Mouse (Mus musculus) spleen, postnatal 10 days (tissue): ENCODE results near the gene Catsper4.
"Not testable (repeated sequence)": the region's sequence is repeated elsewhere in the genome, so short reads cannot be mapped to it uniquely, and the experiment has no call there.

ENCODE experiments used
- DNase-seq, 2 experiments: peaks; one replicate each; pipeline ENCODE4 v3.0.0; 2021 to 2022; ENCODE audit warnings: low spot score in 2 of 2

Gene Catsper4

DNA sequence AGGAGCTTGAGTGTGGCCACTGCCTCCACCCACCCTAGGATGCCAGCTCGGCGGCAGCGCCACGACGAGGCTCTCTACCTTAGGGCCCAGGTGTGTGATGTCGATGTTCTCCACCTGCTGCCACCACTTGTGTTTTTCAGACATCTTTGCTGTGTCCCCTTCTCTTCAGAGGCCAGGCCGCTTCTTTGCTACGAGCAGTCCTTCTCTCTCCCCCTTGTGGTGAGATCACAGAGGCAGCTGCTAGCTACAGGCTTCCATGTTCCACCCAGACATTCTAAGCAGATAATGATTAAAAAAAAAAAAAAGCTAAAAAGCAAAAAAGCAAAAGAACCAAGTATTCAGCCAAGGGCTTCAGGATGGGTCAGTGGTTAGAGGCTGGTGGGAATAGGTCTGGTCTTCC, at the start of gene Catsper4:
TSS of gene Catsper4 (minus strand) at position 190 of the 400 bp plus-strand sequence.
- no peak for DNase-seq

DNA sequence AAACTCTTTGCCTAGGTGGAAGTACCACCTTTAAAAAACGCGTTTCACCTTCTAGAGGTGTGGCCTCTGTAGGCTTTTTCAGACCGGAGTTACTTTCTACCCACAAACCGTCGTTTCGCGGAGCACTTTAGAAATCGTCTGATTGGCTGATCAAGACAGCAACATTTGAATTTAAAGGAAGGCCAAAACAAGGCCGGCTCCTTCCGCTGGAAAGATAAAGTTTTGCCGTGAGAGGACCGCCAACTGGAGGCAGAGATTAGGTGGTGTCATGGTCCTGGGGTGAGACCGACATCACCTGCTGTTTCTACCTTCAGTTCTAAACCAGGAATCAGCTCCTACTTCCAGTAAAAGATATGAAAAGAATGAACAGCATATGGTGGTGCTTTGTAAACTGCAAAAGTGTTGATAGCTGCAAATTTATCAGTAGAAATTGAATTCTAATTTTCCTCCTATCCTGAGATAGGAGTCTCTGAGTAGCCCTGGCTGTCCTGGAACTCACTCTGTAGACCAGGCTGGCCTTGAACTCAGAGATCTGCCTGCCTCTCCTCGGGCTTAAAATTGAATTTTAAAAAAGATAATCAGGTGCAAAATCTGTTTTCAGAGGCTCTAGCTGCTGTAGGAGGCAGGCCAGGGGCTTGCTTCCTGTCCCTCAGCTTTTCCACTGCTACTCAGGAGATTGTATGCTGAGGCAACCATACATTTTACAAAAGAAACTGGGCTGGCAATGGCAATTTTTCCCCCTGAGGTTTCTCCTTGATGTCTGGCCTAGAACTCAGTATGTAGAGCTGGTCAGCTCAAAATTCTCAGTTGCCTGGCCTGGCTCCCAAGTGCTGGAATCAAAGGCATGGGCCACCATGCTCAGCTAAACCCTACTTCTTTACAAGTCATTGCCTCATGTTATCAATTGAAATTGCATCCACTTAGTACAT, 46.5 kb upstream of the Catsper4 start:
- peak; percentile 50 to 74 for DNase-seq

DNA sequence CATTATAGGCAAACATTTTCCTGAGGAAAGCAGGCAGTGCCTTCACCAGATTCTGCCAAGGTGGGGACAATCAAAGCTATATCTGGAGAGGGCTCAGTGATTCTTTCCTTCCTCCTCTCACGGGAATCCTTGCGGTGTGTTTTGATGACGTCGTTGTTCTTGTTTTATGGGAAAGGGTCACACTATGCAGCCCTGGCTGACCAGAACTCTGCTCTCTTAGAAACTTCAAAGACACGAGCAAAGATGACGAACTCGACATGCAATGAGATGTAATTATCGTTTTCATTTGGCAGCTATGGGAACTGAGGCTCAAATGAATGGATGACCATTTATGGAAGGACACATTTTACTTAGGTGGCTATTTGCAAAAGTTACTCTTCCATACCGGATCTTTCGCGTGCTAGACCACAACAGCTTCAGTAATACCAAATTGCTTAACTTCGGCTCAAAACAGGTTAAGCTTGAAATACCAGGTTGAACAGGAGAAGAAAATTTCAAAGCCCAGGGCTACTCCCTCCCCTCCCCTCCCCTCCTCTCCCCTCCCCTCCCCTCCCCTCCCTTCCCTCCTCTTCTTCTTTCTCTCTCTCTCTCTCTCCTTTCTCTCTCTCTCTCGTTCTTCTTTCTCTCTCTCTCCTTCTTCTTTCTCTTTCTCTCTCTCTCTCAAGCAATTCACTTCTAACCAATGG, 45.7 kb upstream of the Catsper4 start:
- no peak for DNase-seq

DNA sequence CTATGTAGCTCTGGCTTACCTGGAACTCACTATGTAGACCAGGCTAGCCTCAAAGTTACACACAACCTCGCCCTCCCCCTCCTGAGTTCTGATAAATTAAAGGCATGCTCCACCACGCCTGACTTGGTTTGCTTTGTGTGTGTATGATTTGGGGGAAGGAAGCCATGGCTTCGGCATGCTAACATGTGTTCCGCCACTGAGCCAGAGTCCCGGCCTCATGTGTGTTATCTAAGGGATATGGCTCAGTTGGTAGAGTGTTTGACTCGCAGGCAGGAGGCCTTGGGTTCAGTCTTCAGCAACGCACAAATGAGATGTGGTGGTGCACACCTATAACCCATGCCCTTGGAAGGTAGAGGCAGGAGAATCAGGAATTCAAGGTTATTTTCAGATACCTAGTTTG, 44.8 kb upstream of the Catsper4 start:
- DNase-seq, result no peak

DNA sequence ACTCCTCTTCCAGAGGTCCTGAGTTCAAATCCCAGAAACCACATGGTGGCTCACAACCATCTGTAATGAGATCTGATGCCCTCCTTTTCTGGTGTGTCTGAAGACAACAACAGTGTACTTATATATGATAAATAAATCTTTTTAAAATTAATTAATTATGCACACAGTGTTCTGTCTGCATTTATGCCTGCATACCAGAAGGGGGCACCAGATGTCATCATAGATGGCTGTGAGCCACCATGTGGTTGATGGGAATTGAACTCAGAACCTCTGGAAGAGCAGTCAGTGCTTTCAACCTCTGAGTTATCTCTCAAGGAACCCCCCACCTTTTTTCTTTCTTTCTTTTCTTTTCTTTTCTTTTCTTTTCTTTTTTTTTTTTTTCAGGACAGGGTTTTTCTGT, 42.4 kb upstream of the Catsper4 start:
- DNase-seq, result not testable (repeated sequence)

DNA sequence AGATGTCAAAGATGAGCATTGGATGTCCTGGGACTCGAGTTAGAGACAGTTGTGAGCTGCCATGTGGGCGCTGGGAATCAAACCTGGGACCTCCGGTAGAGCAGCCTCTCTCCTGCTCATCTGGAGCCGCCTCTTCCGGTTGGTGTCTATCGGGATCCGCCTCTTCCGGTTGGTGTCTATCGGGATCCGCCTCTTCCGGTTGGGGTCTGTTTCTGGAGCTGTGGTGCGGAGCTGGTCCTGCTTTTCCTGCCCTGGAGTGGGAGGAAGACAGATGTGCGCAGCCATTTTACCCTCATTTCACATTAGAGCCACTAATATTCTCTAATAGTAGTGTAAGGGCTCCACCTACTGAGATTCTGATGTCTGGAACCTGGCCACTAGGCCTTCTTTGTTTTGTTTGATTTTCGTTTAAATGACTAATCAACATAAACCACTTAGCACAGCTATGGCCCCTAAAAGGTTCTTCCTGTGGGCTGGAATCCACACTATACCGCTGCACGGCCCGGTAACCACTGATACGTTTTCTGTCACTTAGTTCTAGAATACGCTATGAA, 41.0 kb upstream of the Catsper4 start:
- DNase-seq, result no peak

DNA sequence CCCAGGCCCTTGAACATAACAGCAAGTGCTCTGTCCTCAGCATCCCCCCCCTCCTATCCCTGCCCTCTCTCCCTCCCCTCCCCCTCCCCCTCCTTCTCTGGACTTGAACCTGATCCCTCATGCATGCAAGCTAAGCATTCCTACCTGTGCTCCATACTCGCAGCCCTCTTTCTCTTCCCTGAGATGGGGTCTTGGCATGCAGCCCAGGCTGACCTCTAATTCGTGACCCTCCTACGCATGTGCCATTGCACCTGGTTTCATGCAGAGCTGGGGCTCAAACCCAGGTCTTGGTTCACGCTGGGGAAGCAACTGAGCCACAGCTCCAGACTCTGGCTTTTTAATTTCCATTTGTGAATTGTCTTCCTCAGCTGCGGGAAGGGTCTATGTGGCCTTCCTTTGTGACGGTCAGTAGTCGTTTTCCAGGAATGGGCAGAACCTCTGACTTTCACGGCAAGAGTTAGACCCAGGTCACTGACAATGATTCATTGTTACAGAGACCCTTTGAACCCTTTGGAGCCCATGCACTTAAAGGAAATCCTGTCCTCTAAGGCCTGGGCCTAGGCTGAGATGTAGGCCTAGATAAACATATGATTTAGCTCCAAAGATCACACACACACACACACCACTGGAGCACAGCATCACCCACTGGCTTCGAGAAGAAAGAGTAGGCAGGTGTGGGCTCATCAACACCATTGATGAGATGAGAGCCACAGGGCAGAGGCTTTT, 38.8 kb upstream of the Catsper4 start:
- no peak for DNase-seq

DNA sequence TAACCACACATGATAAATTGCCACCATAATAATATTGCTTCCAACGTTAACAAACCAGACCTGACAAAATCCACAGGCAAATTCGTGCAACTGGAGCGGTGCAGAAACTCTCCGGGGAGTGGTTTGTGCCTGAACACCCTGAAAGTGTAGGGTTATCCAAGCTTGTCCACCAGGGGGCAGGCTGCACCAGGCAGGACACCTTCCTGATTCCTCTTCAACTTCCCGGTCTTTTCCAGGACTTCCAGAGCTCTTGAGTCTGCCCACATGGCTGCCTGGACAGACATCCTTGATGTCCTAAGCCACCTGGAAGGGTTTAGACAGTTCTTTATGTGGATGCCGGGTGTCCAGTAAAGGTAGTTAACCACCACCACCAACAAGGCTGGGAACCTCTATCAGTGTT, 36.0 kb upstream of the Catsper4 start:
- DNase-seq, result peak in 1 of 2 experiments; percentile 78

DNA sequence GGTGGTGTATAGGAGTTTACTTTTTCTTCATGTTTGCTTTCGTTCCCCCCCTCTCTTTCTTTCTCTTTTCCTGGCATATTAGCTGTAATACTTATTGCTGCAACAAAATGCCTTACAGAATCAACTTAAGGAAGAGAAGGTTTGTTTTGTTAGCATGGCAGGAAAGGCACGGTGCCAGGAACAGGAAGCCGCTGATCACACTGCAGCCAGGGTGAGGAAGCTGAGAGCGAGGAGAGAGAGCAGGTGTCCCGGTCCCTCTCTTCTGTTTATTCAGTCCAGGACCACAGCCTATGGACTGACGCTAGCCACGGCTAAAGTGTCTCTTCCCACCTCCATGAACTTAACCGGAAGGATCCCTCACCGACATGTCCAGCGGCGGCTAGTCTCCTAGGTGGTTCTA, 31.2 kb upstream of the Catsper4 start:
- no peak for DNase-seq

DNA sequence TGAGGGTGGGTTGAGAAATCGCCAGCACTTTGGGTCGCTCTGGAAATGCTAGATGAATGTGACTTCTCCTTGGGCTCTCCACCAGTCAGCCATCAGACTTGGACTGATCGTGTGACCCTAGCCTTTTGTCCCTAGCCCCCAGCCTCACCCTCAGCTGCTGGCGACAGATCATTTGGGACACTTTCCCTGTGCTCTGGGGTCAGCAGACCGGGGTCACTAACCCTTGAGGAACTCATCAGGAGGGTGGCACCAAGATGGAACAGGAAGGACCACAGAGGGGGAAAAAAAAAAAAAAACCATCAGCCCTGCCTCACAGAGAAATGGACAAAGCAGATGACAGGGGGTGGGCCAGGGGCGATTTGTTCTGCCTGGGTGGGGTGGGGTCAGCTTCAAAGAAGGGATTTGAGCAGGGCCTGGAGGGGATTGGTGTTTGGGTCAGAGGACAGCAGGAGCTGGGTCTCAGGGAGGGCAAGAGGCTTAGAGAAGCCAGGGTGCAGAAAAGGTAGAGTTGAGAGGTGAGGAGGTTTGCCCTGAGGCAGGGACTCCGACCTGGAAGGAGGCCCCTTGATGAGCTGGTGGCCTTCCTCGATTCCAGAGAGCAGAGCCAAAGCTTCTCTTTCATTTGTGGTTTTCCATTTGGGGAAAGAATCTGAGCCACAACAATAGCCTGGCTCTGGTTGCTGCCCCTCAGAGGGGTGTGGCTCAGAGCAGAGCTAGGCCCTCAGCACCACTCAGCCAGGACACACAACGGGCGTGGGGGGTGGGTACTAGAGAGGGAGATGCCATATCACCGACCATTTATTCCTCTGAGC, 30.2 kb upstream of the Catsper4 start:
- no peak for DNase-seq

DNA sequence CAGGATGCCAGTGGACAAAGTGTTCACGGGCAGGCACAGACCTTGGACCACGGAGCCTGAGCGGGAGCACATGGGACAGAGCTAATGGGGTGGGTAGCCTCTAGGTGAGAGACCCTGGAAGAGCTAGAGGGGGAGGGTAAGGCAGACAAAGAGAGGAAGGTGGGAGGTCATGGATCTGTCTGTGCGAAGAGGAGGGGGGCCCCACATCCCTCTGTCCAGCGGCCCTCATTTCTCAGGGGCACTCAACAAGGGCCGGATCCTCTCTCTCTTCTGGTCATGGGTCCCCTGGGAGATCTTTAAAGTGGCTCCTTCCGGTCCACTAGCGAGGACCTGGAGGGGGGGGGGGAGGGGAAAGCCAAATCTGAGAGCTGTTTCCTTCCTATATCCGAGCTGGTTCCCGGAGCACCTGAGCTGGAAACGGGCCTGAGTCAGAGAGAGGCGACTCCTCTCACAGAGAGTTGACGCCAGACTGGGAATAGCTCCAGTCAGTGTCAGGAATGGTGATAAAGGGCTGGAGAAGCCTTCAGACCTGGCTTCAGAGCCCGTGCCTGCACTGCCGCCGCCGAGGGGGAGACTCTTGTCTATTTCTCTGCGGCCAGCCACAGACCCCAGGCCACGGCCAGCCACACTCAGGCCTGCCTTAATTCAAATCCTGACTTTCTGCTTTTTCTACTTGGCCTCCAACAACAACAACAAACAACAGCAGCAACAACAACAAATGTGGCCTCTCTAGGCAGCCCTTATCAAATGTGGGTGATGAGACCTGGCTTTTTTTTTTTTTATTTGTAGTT, 29.4 kb upstream of the Catsper4 start:
- no peak for DNase-seq

DNA sequence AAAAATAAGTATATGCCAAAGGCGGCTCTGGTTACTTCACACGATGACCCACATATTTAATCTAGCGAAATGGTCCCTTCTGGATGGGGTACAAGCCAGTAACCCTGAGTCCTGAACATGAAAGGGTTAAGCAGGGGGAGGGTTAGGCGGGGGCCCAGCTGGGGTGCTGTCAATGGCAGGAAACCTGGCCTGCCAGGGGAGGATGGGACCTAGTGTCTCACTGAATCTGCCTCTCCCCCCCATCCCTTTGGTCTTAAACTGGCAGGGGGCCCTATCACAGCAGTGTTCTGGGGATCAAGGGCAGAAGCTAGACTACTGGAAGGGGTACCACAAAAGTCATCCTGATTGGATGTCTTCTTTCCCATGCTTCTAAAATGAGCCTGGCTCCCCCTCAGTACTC, 28.7 kb upstream of the Catsper4 start:
- DNase-seq, result no peak

DNA sequence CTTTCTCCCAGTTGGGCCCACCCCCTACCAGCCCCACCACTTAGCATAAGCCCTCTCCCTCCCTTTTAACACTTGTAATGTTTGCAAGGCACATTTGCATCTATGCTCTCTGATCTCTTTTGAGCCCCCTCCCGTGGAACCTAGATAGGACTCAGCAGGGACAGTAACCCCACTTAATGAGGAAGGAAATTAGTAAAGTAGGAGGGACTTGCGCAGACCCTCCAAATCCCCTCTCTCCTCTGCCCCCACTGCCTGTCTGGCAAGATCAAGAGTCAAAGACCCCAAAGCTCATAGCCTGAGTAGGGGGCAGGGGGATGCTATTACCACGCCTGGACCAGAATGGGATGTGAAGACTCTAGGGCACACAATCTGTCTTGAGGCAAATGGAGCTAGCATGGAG, 27.7 kb upstream of the Catsper4 start:
- no peak for DNase-seq

DNA sequence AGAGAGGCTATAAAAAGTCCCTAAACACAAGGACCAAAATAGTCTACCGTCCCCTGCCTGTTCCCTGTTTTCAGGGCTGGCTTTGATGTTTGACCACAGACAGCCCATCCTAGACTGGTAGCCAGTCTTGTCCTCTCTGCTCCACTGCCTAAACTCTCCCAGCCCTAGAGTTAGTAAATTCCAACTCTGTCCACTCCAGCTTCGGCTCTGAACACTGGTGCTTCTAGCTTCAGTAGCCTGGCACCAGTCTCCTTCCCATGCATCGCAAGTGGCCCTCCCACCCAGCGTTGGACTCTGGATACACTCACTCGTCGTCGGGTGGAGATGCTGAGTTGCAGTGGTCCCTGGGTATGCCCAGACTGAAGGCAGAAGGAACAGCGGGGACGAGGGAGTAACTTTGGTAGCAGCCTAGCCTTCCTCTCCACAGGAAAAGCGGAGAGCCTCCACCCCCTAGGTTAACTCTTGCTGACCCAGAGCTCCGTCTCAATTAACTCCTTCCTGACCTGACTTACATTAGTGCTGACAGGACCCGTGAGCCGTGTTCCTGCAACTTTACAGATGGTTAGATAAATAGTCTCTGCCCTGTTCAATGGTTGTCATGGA, 26.6 kb upstream of the Catsper4 start, which contains the start of gene Grrp1:
TSS of gene Grrp1 (minus strand) at position 385 of the 603 bp plus-strand sequence.
- no peak for DNase-seq

DNA sequence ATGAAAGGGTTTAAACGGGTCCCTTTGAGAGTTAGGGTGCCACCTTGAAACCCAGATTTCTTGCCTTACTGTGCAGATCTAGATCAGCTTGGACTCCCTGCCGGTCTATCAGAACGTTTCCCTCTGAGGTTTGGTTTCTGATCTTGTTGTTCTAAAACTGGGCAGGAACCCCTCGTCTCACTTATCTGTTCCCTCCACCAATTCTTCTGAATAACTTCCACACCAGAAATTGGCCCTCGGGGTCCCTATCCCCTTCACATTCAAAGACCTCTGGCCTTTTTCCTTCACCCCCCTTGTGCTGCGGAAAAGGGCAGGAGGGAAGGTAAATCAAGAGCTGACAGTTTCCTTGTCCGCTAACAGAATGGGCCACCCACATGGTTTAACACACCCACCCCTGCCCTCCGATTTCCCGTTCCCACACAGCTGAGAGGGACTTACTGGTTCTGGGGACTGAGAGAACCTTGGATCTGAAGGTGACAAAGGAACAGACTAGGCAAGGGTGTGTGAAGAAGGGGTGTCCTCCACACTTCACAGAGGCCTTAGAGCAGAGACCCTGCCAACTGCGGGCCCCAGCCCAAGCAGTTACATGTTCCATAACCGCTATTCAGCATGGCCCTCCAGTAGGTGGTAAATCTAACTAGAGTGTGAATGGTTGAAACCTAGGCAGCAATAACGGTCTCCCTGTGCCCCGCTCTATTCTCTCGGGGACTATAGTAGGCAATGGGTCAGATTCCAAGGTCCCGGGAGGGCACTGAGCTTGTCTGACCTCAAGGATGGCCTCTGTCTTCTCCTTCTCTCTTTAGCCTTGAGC, 25.9 kb upstream of the Catsper4 start:
- no peak for DNase-seq

DNA sequence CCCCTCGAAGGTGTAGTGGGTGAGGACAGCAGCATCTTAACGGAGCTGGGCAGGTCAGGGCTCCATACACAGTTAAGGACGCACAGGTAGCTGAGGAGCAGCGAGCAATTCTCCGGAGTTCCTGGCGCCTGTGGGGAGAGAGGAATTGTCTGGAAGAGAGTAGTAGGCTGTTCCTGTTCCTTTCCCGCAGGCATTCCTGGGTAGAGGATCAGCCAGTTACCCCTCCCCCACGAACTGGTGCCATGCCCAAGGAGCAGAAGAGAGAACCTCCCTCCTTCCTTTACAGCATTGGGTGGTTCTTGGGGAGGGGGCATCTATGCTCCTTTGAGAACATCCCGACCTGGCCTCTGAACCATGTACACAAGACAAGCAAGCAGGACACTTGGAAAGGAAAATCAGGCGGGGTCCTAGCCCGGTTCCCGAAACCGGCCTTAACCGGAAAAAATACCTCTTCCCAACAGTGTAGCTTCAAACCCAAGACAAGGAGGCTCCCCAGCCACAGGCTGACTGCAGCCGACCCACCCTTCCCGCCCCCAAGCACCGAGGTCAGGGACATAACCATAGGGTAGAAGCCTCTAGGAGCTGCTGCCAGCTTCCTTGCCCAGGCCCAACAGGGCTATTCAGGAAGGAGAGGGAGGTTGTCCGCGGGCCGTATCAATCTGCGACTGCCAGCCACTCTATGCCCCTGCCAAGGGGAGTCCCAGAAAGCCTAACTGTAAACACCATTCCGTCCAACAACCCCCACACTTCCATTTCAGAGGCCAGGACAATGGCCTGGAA, 25.1 kb upstream of the Catsper4 start:
- DNase-seq, result no peak

DNA sequence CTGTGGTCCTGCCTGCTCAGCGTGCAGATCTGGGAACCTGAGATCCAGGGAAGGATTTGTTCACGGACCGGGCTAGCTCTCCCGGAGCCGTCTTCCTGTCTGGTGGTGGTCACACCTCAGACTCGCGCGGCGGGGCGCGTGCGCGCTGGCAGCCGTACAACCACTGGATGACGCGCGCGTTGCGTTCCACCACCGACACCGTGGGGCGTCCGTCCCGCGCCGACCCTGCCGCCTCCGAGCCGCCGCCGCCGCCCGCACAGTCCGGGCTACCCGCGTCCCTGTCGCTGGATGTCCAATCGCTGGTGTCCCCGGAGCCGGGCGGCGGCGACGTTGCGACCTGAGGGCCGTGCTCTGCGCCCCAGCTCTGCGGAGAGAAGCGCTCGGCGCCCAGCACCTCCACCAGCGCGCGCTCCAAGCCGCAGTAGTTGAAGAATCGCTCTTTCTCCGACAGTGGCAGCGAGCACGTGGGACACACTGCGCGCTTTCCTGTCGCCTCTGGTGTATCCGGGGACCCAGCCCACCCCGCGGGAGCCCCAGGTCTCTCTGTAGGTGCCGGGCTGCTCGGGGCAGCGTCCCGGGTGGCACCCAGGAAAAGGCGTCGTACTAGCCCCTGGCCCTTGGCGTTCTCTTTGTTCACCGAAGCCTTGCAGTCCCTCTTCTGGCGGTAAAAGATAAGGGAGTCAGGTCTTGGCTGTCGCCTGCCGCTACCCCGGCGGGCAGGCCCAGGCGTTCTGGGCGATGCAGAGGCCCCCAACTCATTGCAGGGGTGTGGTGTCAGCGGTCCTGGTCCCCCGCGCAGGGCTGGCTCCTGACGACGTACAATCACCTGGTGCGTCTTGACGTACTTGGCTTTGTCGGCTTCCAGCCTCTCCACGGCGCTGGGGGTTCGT, 24.3 kb upstream of the Catsper4 start:
- DNase-seq, result peak in 1 of 2 experiments; percentile 42
